Mouse (Mus musculus) gastrocnemius, adult 18-20 months (tissue): ENCODE measurements around the gene E330021D16Rik. TPM values are rescaled to one million over a fixed set of nuclear protein-coding genes. Genes with fewer than 3 reads are reported as not detected.

Experiments
- DNase-seq: peaks from one replicate; pipeline ENCODE4 v3.0.0; 2021; ENCODE audit warnings: low spot score
- total RNA-seq, 2 experiments: library from RNA; stranded (reverse); gene quantifications; 2 replicates each; pipeline ENCODE4 v1.2.3; 2021

The E330021D16Rik gene
- total RNA-seq, 2 experiments from 2014 or later: not detected

DNA sequence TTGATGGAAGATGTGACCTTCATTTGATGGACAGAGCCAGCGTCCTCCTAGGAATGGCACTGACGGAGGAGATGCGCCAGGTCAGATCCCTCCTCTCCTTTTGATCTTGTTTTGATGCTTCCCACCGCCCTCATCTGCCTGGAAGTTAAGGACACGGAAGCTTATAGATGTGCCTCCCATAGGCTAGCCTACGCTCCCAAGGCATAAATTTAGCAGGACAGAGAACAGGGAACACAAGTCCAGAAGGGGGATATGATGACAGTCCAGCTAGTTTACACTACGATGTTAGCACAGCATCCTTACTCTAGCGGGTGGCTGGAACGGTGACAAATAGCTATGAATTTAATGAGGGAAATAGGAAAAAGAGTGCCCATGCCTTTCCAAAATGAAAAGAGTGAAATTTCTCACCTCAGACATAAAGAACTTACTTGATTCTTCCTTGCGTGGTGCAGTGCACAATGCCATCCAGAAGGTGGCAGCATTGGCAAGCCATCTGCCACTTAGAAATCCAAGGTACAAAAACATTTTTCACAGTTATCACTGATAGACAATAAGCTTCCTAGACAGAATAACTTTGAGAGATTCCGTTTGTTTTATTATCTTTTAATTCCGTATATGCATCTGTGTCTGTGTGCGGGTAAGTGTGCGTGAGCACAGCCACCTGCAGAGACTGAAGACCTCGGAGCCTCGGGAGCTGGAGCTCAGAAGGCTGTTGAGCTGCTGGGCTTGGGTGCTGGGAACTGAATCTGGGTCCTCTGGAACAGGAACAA, 6.9 kb upstream of the E330021D16Rik start:
- peak; percentile 48 for DNase-seq

DNA sequence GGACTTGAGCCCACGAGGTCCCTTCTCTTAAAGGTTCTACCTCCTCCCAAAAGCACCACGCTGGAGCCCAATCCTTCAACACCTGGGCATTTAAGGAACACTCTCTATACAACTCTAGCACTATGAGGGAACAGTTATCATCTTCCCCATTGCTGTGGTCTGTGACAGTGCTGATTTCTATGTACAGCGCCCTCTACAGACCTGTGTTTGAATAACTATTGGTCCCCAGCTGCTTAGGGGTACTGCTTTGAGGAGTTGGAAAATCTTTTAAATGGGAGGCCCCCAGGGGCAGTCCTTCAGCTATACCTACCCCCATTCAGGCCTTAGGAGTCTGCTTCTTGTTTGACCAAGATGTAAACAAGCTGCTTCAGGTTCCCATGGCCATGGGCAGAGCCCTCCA, 5.7 kb upstream of the E330021D16Rik start:
- DNase-seq: no peak

DNA sequence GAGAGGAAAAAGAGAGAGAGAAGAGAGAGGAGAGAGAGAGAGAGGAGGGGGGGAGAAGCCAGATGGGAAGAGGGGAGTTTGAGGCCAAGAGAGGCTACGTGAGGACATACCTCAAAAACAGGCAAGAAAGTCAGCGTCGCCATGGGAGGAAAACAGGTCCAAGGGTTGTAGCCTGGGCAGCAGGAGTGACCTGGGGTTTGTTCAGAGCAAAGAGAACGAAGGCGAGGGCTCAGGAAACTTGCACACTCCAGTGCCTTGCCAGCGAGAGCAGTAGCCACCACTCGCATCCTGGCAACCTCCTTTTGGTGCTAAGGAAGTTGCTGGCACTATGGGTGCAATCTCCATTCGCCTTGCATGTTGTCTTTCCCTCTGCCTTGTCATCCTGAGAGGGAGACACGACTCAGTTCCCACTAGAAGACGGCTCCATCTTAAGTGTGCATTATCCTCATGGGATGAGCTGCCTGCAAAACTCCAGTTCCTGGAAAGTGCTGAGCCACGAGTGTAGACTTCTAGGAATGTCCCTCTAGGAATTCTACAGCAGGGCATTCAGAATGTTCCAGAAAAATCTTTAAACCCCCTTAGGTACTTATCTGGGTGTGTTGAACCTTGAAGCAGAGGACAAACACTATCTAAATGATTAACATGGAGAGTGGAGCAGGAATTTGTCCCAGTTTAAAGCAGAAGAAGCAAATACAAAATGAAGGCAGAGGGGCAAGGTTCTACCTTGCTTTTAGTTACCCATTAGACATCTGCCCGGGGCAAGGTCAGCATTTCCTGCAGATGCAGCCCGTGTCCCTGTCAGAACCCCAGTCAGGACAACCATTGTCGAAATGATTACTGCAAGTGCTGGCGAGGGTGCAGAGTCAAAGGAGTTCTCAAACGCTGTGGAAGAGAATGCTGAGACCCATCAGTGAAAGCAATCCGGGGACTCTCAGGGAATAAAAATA, 3.8 kb upstream of the E330021D16Rik start:
- no peak for DNase-seq

DNA sequence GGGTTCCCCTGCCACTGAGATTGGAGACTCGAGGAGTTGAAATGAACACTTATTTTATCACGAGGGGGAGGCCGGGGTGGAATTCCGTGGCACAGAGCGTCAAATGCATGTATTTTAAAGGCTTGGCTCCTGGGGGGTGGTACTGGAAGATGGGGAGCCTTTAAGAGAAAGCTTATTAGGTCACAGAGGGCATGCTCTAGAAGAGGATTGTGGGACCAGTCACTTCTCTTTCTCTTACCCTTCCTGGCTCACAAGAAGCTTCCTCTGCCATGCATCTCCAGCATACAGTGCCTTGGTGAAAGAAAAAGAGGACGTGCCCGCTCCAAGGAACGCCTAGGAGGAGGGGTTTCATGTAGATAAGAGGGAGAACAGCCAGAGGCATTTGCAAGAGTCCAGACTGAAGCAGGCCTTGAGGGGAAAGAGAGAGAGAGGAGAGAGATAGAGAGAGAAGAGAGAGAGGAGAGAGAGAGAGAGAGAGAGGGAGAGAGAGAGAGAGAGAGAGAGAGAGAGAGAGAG, 3.0 kb upstream of the E330021D16Rik start:
- DNase-seq: no peak

DNA sequence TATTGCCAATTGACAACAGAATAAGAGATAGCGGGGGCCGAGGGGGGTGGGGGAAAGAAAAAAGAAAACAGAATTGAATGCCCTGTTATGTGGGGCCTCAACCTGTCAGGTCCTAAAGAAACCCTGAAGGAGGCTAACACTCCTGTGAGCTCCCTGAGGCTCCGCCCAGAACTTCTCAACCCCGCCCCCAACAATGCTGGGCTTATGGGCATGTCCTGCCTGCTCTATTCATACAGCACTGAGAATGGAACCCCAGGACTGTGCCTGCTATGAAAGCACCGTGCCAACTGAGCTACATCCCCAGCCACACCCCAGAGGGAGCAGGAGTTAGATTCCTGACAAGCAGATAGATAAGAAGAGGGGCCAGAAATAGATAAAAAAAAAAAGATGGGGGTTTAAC, 2.5 kb upstream of the E330021D16Rik start:
- no peak for DNase-seq

DNA sequence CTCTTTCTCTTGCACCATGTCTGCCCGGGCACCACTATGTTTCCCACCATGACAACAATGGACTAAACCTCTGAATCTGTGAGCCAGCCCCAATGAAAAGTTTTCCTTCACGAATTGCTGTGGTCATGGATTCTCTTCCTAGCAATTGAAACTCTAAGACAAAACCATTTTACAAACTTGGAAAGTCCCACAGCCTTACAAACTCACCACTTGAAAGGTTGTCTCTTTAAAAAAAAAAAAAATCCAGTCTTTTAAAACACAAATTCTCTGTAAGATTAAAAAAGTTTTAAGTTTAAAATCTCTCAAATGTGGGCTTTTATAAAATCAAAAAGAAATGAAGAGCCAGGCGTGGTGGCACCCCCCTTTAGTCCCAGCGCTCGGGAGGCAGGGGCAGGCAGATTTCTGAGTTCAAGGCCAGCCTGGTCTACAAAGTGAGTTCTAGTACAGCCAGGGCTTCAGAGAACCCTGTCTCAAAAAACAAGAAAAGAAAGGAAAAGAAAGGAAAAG, 1.5 kb downstream of the E330021D16Rik start:
- DNase-seq: no peak

DNA sequence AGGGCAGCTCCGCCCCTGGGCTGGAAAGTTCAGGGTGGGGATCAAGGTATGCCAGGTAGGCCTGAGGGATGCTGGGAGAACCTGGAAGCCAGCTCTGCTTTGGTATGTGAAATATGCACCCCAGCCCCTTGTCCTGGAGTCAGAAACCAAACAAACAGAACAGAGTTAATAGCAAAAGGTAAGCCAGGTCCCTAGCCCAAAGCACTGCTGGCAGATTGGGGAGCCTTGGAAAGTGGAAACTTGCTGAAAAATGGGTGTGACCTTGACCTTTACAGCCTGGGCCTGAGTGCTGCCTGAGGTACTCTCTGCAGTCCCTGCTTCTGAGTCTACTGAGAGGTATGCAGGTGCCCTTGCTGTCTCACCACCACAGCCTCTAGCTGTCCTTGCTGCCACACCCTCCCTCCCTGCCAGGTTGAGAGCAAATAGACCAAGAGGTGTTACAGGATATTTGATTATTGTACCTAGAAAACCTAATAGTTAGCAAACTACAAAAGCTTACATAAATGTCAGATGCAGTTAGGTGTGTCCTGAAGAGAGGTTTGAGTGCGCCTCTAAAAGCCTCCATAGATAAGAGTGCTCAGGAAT, 7.7 kb downstream of the E330021D16Rik start:
- DNase-seq: no peak

DNA sequence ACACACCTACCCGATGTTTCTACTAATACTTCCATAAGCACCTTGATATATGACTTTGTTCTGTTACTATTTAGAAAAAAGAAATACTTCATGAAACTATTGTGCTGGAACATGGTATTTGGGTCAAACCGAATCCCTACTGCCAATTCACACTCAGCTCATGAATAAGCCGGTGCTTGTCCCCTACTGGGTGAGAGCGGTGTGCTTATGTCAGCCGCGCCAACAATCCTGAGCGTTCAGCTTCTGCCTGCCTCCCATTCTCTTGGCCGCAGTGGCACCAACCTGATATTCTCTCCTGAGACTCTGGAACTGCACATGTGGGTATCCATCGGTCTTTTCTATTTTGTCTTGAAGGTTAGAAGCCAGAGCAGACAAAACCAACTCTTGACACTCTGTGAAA, 18.5 kb downstream of the E330021D16Rik start:
- no peak for DNase-seq

GRCm38 (mm10) chr6:136390262-136390661, 25.1 kb downstream of the E330021D16Rik start:
- DNase-seq: no peak

DNA sequence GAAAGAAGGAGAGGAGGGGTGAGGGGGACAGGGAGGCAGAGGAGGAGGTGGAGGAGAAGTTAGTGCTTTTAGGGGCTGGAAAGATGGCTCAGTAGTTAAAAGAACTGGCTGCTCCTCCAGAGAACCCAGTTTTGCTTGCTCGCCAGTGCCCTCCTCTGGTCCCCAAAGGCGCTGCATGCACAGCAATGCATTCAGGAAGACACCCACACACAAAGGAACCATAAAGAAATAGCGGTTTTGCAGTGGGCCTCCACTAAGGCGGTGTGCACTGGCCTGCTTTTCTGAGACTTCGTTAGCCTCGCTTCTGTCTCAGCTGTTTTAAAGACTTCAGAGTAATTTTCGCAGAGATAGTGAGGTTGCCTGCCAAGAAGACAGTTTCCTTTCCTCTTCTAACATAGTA, 30.1 kb downstream of the E330021D16Rik start:
- no peak for DNase-seq

DNA sequence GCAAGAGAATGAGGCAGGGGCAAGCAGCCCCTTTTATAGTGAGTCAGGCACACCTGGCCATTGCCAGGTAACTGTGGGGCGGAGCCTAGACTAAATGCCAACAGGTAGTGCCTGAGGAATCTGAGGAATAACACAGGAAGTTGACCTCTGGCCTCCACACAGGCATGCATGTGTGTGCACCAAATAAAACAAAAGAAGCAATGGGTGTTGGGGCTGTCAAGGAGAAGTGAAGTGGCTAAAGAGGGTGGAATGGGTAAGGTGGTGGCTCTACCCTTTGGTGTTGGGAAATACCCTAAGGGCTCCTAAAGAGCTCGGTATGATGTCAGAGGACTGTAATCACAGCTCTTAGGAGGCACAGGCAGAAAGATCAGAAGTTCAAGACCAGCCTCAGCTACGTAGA, 32.2 kb downstream of the E330021D16Rik start:
- DNase-seq: no peak

- no peak for DNase-seq
Observed at GRCm38 (mm10) chr6:136376097-136376496, 39.3 kb downstream of the E330021D16Rik start.

- no peak for DNase-seq
Observed at GRCm38 (mm10) chr6:136364430-136365098, 50.8 kb downstream of the E330021D16Rik start.

DNA sequence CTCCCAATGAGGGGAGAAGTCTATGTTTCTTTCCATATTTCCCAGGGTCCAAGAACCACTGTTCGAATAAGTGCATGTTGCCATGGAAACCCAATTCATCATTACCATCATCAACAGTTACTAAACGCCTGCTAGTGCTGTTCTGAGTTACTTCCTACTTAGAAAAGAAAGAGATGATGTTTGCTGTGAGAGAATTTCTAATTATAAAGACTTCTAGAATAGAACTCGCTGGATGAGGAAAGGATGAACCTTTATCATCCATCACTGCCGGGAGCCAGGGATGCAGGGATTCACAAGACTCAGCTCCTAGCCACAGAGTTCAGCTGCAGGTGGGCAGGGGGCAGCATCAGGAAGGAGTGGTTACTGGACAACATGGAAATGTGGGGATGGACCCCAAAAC, 51.4 kb downstream of the E330021D16Rik start:
- DNase-seq: no peak

DNA sequence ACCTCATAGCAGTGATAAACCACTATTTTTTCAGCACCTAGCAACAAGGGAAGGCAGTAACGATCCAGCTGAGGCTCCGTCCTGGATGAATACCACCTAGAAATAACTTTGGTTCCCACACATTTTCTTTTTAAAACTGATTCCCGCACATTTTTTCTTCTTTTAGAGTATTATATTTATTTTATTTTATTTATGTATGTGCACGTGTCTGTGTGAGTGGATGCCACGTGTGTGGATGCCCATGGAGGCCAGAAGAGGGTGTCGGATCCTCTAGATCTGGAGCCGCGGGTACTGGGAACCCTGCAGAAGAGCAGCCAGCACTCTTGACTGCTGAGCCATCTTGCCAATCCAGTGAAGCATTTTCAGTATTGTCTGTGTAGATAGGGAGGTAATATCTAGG, 52.1 kb downstream of the E330021D16Rik start:
- no peak for DNase-seq

DNA sequence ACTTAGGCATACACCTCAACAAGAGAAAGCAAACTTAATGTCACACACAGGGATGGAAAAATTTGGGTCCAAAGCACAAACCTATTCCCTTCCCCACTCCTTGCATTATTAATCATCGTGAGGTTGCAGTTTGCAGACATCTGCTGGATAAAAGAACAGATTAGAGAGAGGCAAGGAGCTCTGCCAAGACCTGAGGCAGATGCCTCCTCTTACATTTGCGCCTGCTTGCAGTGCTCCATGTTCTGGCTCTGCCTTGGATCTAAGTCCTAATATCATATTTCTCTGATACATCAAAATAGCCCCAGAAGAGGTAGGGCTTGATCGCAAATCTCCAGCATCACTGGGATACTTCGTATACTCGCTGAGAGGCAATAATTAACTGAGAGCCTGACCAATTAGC, 56.9 kb downstream of the E330021D16Rik start:
- no peak for DNase-seq

DNA sequence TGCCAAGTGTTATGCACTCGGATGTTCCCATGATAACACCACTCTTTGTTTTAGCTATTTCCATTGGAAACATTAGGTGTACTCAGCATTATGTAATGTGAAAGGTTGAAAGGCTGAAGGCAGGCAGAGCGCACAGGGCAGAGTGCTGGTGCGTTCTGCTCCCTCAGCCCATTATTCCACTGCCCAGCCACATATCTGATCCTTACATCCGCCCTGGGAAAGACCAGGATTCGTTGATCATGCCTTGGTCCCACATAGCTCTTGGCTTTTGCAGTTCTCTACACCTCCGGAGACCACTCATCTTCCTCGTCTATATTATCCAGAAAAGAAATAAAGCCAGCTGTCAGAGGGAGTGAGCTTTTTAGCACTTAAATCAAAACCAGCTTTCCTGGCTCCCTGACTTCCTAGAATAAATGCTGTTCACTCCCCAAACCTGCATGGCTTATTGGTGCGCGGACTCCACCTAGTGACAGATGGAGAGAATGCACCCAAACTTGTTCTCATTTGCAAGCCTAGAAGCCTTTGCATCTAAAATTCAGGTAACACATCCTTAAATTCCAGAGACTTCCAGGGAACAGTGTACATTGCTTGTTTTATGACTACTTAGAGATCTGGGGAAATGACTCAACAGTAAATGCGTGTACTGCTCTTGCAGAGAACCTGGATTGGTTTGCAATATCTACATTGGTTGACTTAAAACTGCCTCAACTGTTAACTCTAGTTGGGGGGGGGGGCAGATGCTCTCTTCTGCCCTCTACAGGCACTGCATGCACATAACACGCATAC, 61.8 kb downstream of the E330021D16Rik start:
- DNase-seq: peak; percentile 50
